Mouse (Mus musculus) heart, postnatal 36 days (tissue): ENCODE results near the gene Ptpn7. TPM values are rescaled to one million over a fixed set of nuclear protein-coding genes. Genes with fewer than 3 reads are reported as not detected.

Experiments used
- DNase-seq, 2 experiments: peaks; one replicate each; pipeline ENCODE4 v3.0.0; 2021 to 2022
- intact Hi-C: fragments of 180-260 bp; cut with DNase I; formaldehyde crosslinking; loops from one replicate; pipeline ENCODE4 v1.15.1; 2025
- total RNA-seq, 2 experiments: library from RNA; stranded (reverse); gene quantifications; 2 replicates each; pipeline ENCODE4 v1.2.3; 2021

The Ptpn7 gene
- total RNA-seq, 2 experiments from 2014 or later = 0.69 to 0.70 TPM

- intact Hi-C loops = loop anchor here (1.0 kb wide), 2 partner anchors 104 to 214 kb away; partner anchors contain the start of gene Elf3
- DNase-seq = no peak
Observed at GRCm38 (mm10) chr1:135154011-135154410, 21.5 kb downstream of the Ptpn7 start.

GRCm38 (mm10) chr1:135154411-135154959 is 22.0 kb downstream of the Ptpn7 start:
- peak; percentile 67 to 81 for DNase-seq
- intact Hi-C loops = loop anchor here (1.0 kb wide), 2 partner anchors 104 to 214 kb away; partner anchors contain the start of gene Elf3

GRCm38 (mm10) chr1:135156300-135156699 is 23.8 kb downstream of the Ptpn7 start:
- DNase-seq = peak; percentile 47 to 54
- intact Hi-C loops = no loop called here

GRCm38 (mm10) chr1:135158633-135159032 is 26.1 kb downstream of the Ptpn7 start:
- intact Hi-C loops = no loop called here

GRCm38 (mm10) chr1:135159074-135159473 is 26.6 kb downstream of the Ptpn7 start:
- DNase-seq = no peak
- intact Hi-C loops = no loop called here

More at GRCm38 (mm10) chr1:135158633-135159032, 26.1 kb downstream of the Ptpn7 start:
- no peak for DNase-seq

- intact Hi-C loops = loop anchor here (10.0 kb wide), 1 partner anchor 535 kb away; no protein-coding TSS in a partner anchor
- no peak for DNase-seq
Observed at GRCm38 (mm10) chr1:135159556-135160123, 27.1 kb downstream of the Ptpn7 start.

- no peak for DNase-seq
- intact Hi-C loops = loop anchor here (10.0 kb wide), 1 partner anchor 534 kb away; no protein-coding TSS in a partner anchor
Observed at GRCm38 (mm10) chr1:135160411-135161050, 28.0 kb downstream of the Ptpn7 start.

GRCm38 (mm10) chr1:135162720-135163119 is 30.2 kb downstream of the Ptpn7 start:
- DNase-seq = no peak
- intact Hi-C loops = loop anchor here (10.0 kb wide), 1 partner anchor 532 kb away; no protein-coding TSS in a partner anchor

- DNase-seq = no peak
- intact Hi-C loops = loop anchor here (10.0 kb wide), 1 partner anchor 527 kb away; no protein-coding TSS in a partner anchor
Observed at GRCm38 (mm10) chr1:135167435-135167834, 34.9 kb downstream of the Ptpn7 start, which contains the start of gene Gpr37l1. Gene Gpr37l1, minus strand, starts transcription at chr1:135167681.

GRCm38 (mm10) chr1:135168453-135169200 is 36.1 kb downstream of the Ptpn7 start:
- intact Hi-C loops = loop anchor here (10.0 kb wide), 1 partner anchor 526 kb away; no protein-coding TSS in a partner anchor
- no peak for DNase-seq

GRCm38 (mm10) chr1:135169556-135170224 is 37.2 kb downstream of the Ptpn7 start:
- intact Hi-C loops = loop anchor here (5.0 to 10.0 kb wide), 2 partner anchors 373 to 525 kb away; no protein-coding TSS in a partner anchor
- peak in 1 of 2 experiments; percentile 25 for DNase-seq

GRCm38 (mm10) chr1:135170299-135170698 is 37.8 kb downstream of the Ptpn7 start:
- intact Hi-C loops = loop anchor here (5.0 kb wide), 1 partner anchor 372 kb away; no protein-coding TSS in a partner anchor
- DNase-seq = no peak

GRCm38 (mm10) chr1:135171202-135171601 is 38.7 kb downstream of the Ptpn7 start:
- intact Hi-C loops = loop anchor here (5.0 kb wide), 1 partner anchor 371 kb away; no protein-coding TSS in a partner anchor
- DNase-seq = no peak

GRCm38 (mm10) chr1:135171984-135172383 is 39.5 kb downstream of the Ptpn7 start:
- peak; percentile 51 to 52 for DNase-seq
- intact Hi-C loops = loop anchor here (1.0 to 5.0 kb wide), 3 partner anchors 87 to 370 kb away; no protein-coding TSS in a partner anchor

- intact Hi-C loops = loop anchor here (5.0 kb wide), 1 partner anchor 369 kb away; no protein-coding TSS in a partner anchor
Observed at GRCm38 (mm10) chr1:135173311-135173710, 40.8 kb downstream of the Ptpn7 start.

GRCm38 (mm10) chr1:135175176-135175575 is 42.7 kb downstream of the Ptpn7 start:
- no peak for DNase-seq
- intact Hi-C loops = loop anchor here (5.0 kb wide), 1 partner anchor 277 kb away; no protein-coding TSS in a partner anchor

More at GRCm38 (mm10) chr1:135173311-135173710, 40.8 kb downstream of the Ptpn7 start:
- DNase-seq = no peak

GRCm38 (mm10) chr1:135177724-135178123 is 45.2 kb downstream of the Ptpn7 start:
- intact Hi-C loops = loop anchor here (5.0 kb wide), 1 partner anchor 275 kb away; no protein-coding TSS in a partner anchor
- no peak for DNase-seq

- no peak for DNase-seq
- intact Hi-C loops = loop anchor here (5.0 kb wide), 1 partner anchor 273 kb away; no protein-coding TSS in a partner anchor
Observed at GRCm38 (mm10) chr1:135178863-135179262, 46.4 kb downstream of the Ptpn7 start.

- intact Hi-C loops = no loop called here
- no peak for DNase-seq
Observed at GRCm38 (mm10) chr1:135180830-135181229, 48.3 kb downstream of the Ptpn7 start.
